Mouse (Mus musculus) myocyte (in vitro differentiated cells): ENCODE results near the gene Clec5a.

Source experiments
- E2F4 ChIP-seq: IDR thresholded peaks from one replicate; pipeline ENCODE4 v1.6.1; 2011; ENCODE audit warnings: mild to moderate bottlenecking, control low read depth, moderate library complexity; ENCODE audit not compliant: insufficient read depth
- MAX ChIP-seq: IDR thresholded peaks from one replicate; pipeline ENCODE4 v1.6.1; 2011; ENCODE audit warnings: low read depth, mild to moderate bottlenecking, control low read depth
- MYOD1 ChIP-seq, 3 experiments: IDR thresholded peaks; one replicate each; pipeline ENCODE4 v1.6.1; 2011; ENCODE audit warnings: control low read depth in 2 of 3, low read depth in 2 of 3, mild to moderate bottlenecking in 2 of 3, moderate library complexity in 1 of 3; ENCODE audit not compliant: insufficient read length in 2 of 3, control insufficient read depth in 1 of 3
- POLR2A ChIP-seq: IDR thresholded peaks from one replicate; pipeline ENCODE4 v1.6.1; 2011; ENCODE audit warnings: low read depth, mild to moderate bottlenecking, control low read depth, moderate library complexity; ENCODE audit not compliant: insufficient read length
- REST ChIP-seq: IDR thresholded peaks from one replicate; pipeline ENCODE4 v1.6.1; 2011; ENCODE audit warnings: mild to moderate bottlenecking, control low read depth, moderate library complexity; ENCODE audit not compliant: insufficient read depth, insufficient read length
- TCF12 ChIP-seq: IDR thresholded peaks from one replicate; pipeline ENCODE4 v1.6.1; 2011; ENCODE audit warnings: mild to moderate bottlenecking, control low read depth; ENCODE audit not compliant: poor library complexity, insufficient read depth, severe bottlenecking
- USF1 ChIP-seq: IDR thresholded peaks from one replicate; pipeline ENCODE4 v1.6.1; 2011; ENCODE audit warnings: low read depth, mild to moderate bottlenecking, control low read depth, moderate library complexity

DNA sequence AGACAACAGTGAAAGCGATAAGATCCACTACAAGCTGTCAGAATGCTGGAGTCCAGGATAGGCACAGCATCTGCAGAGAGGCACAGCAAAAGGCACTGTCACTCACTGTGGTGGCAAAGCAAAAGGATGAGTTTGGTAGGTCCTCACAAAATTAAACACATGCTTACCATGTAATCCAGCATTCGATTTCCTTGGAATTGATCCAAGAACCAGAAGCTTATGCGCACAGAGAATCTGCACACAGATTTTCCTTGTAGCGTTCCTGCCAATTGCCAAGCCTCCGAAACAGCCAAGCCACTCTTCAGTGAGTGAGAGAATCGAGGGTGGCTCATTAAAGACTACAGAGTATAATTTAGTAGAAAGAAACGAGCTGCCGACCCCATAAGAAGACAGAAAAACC, 24.6 kb upstream of the Clec5a start:
- TF ChIP-seq POLR2A, result no peak
- TF ChIP-seq MAX, result no peak
- no peak for TF ChIP-seq MYOD1 (IDR thresholded peaks at IDR 0.05; ENCODE audit: control insufficient read depth in 1 of 3, insufficient read length in 2 of 3, low read depth in 2 of 3)
- TF ChIP-seq USF1, result no peak
- TF ChIP-seq TCF12, result no peak
- TF ChIP-seq REST, result no peak
- no peak for TF ChIP-seq E2F4
